Mouse (Mus musculus): ENCODE measurements around the gene Bex1. TPM values are rescaled to one million over a fixed set of nuclear protein-coding genes. Genes with fewer than 3 reads are reported as not detected.

The Bex1 gene
- polyA plus RNA-seq (2017; shearing (Covaris generic)) = not detected

DNA sequence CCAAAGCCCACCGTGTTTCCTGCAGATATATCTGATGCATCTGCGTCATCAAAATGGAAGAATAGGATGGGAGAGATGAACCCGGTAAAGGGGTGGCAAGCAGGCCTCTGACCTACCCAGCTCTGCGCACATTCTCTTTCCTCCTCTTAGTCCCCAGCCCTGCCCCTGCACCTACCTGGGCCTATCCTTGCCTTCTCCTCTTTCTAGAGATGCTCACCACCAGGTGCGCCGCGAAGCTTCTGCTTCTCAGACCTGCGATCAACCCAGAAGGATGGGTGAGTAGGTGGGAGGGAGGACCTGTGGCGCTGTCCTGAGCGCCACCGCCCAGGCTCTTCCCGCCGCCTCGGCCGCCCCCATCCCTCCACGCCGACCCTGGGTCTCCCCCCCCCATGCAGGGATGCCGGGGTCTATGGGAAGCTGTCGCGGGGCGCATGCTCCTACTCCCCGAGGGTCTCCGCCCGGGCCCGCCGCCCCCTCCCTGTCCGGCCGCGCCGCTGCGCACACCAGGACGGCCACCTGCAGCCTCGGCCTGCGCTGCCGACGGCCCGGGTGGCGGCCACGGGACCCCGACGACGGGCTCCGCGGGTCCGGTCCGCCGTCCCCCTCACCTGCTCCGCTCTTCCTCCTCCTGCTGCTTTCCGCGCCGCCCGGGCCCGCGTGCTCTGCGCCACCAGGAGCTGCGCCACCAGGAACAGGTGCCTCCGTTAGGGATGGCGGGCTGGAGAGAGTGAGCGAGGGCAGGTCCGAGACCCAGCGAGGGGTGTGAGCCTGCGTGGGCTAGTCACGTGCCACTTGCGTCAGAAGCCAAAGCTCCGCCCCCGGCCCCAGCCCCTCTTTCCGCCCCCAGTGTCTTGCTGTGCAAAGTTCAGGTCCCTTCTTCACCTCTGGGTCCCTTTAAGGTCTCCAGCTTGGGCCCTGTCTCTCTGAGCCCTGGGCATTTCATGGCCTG, at the start of gene Bex1, which contains the start of gene Tceal7:
Gene Bex1, minus strand, starts transcription at position 785 of the 949 bp plus-strand sequence.
Gene Tceal7, plus strand, starts transcription at position 51 of the 949 bp plus-strand sequence.

DNA sequence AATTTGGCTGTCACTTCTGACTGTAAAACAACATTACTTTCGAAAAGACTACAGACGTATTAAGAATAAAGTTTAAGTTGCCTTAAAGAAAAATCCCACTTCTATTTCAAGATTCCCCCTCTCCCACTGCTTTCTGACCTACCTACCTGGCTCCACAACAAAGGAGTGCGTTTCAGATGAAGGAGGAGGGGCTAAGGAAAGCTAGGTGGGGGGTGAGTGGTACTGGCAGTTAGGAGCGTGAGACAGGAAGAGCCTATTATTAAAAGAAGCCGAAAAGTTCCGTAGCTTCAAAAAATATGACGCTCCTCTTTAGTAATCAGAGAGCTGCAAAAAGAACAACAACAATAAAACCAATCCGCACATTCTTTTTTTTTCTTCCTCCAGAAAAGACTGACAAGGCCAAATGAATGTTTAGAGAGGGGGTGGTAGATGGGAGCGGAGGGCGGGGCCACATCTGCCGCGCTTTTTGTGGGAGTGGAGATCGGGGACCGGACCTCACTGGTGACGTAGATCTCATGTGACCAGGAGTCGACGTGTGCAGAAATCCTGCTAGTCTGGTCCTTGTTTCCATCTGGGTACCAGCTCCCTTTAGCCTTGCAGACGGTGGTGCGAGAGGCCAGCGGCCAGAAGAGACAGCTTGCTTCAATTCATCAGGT, 29.4 kb upstream of the Bex1 start, which contains the start of gene Tceal9:
Gene Tceal9, plus strand, starts transcription at position 506 of the 656 bp plus-strand sequence.

DNA sequence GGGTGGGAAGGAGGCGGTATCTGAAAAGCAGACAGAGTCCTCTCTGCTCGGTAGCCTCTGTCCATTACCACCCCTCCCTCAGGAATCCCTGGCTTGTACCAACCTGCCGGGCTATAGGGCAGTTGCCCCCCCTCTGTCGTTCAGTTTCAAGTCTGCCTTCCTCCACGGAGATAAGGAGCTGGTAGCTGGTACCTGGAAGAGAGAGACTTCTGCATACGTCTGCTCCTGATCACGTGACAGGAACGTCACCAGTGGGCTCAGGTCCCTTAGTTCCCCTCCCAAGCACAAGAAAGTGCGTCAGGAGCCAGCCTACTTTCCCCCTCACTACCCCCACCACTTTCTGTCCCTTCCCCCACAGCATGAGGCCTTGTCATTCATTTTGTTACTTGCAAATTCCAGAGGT, 11.6 kb downstream of the Bex1 start, which contains the start of gene Tceal5:
Gene Tceal5, minus strand, starts transcription at position 213 of the 403 bp plus-strand sequence.

DNA sequence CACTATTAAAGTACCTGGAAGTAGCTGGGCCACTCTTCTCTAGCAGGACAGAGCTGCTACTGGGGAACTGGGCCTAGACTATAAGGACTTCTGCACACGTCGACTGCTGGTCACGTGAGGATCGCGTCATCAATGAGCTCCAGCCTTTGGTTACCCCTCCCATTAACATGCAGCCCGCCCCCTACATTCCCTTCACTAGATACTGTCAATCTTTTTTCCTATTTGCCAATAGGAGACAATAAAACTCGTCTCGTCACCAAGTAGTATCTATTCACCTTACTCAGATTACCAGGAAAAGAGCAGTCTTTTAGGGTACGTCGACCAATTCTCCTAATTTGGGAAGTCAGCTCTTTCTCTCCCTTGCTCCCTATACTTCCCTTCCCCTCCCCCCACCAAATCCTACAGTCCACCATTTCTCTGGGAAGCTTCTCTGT, 43.2 kb downstream of the Bex1 start, which contains the start of gene Tceal8:
Gene Tceal8, minus strand, starts transcription at position 225 of the 434 bp plus-strand sequence.

Other genes with a start within 250 kb of the Bex1 start
- gene Arxes2, start 221.7 kb downstream of the Bex1 start, polyA plus RNA-seq (2017; shearing (Covaris generic)) = 4.7 TPM
- not detected for gene Arxes1, start 182.1 kb downstream of the Bex1 start, polyA plus RNA-seq (2017; shearing (Covaris generic))
- gene Bex2, start 147.3 kb downstream of the Bex1 start, polyA plus RNA-seq (2017; shearing (Covaris generic)) = 15.3 TPM
- gene Nxf3, start 130.3 kb downstream of the Bex1 start, polyA plus RNA-seq (2017; shearing (Covaris generic)) = not detected
- 1.6 TPM for gene Bex4, start 76.5 kb downstream of the Bex1 start, polyA plus RNA-seq (2017; shearing (Covaris generic))
- gene Tceal8, start 43.2 kb downstream of the Bex1 start, polyA plus RNA-seq (2017; shearing (Covaris generic)) = 0.30 TPM
- gene Tceal5, start 11.6 kb downstream of the Bex1 start, polyA plus RNA-seq (2017; shearing (Covaris generic)) = not detected
- not detected for gene Tceal7, start 734 bp downstream of the Bex1 start, polyA plus RNA-seq (2017; shearing (Covaris generic))
- 66.2 TPM for gene Tceal9, start 29.6 kb upstream of the Bex1 start, polyA plus RNA-seq (2017; shearing (Covaris generic))
- gene Bex3, start 54.7 kb upstream of the Bex1 start, polyA plus RNA-seq (2017; shearing (Covaris generic)) = 199 TPM